Mouse (Mus musculus) left cerebral cortex, postnatal 36 days (tissue): ENCODE data around the gene Muc13. TPM values are rescaled to one million over a fixed set of nuclear protein-coding genes. Genes with fewer than 3 reads are reported as not detected.

Experiments used
- DNase-seq, 2 experiments: peaks; one replicate each; pipeline ENCODE4 v3.0.0; 2021 to 2022; ENCODE audit warnings: low spot score in 2 of 2, mixed read lengths in 1 of 2
- intact Hi-C: fragments of 180-260 bp; cut with DNase I; formaldehyde crosslinking; loops from one replicate; pipeline ENCODE4 v1.15.1; 2025
- total RNA-seq, 2 experiments: library from RNA; stranded (reverse); gene quantifications; 2 replicates each; pipeline ENCODE4 v1.2.3; 2021

Muc13 gene
- total RNA-seq, 2 experiments from 2014 or later: 0.10 TPM; not detected in 1

DNA sequence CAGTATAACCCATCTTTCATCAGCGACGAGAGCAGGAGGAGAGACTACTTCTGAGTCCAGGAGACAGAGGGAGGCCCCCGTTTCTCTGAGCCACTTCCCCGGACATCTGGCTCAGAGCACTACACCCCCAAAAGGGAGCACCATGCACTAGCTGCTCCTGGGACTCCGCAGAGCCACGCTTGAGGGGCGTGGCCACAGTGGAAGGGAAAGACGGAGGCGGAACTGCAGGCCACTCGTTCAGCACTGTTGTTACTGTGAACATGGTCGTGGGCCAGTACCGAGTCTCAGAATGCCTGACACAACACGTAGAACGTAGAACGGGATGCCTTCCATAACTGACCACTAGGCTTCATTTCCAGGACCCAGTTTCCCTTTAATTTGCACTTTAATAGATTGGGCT is 27.1 kb upstream of the Muc13 start:
- DNase-seq: no peak
- intact Hi-C loops: no loop called here

DNA sequence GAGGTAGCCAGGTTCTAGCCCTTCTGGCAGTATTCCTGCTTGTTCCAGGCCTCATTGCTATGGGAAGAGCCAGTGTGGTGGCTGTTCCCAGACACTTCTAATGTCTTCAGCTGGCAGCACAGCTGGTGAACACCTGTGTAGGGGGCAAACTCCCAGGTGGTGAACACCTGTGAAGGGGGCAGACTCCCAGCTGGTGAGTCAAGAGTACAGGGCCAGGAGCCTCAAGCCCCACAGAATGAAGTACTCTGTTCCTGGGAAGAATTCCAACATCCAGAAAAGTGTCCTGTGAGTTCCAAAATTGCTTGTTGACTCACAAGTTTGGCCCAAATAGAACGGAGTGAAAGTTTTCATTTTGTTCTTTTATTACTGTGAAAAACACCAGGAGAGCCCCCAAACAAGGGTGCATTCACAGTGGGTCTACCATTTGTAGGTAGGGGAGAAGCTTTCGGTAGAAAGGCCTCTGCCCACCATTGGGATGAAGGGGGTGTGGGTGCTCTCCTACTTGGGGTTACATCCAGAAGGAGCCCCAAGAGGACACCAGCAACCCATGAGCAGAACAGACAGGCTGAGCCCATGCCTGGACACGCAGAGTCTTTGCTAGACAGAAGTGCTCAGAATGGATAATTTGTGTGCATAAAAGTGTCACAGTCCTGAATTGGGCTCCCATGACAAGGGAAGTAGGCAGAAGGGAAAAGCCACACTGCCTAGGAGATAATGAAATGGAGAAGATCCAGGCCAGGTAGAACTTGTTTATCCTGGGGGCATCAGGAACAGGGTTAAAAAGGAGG is 25.2 kb upstream of the Muc13 start:
- peak in 1 of 2 experiments; percentile 36 for DNase-seq
- intact Hi-C loops: no loop called here

DNA sequence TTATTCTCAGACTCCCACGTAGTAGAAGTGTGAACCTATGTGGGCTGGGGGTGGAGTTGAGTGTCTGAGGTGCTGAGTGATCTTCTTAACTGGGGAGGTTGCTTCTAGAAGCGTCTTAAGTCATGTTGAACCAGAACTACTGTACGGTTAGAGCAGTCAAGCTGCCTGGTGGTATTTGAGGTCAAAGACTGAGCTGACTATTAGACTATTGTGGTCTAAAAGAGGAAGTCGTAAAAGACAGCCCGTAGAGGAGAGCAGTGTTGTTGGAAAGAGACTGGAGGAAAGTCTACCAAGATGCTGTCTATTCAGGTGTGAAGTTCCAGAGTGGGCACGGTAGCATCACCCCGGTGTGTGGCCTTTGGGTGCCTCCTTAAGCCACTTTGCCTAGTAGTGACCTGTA is 24.0 kb upstream of the Muc13 start:
- no peak for DNase-seq
- intact Hi-C loops: no loop called here

DNA sequence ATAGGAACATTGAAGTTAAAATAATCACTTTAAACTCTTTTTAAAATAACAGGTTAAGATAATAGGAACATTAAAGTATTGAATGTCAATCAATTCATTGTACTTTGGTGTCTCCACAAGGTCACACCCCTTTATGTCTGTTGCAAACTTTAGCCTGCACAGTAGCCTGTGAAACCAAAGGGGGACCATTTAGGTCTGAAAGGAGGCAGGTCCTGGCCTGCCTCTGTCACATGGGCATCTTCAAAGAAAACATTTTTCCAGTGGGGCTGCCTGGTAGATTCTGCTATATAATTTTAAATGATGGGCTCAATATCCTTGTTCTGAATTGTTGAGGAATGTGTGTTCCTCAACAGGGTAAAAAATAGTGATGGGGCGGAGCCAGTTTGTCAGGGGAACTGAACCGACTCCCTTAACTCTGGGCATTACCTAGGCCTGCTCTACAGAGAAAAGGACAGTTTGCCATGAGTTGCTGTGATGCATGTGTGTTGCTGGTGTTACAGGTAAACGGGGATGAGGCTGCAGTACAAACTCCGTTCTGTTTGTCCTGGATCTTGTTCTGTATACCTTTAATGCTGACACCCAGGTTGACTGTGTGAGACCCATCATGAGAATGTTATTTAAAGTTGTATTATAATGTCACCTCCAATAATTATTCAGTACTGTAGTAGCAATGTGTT is 22.9 kb upstream of the Muc13 start:
- DNase-seq: no peak
- intact Hi-C loops: no loop called here

DNA sequence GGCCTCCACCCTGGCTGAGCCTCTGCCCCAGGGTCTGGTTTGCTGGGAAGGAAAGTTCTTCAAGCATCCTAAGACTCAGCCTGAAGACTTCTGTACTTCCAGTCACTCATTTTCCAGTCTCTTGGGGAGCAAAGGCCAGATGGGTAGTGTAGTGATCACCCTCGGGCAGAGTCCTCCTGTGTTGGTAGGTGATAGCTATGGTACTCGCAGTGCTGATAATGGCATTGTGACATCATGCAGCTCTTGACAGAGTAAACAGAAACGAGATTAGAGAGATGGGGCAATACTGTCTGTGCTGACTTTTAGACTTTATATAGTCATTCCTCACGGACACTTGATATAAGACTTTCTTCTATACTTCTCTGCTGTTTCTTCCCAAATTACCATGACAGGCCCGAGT is 21.0 kb upstream of the Muc13 start:
- DNase-seq: no peak
- intact Hi-C loops: no loop called here

DNA sequence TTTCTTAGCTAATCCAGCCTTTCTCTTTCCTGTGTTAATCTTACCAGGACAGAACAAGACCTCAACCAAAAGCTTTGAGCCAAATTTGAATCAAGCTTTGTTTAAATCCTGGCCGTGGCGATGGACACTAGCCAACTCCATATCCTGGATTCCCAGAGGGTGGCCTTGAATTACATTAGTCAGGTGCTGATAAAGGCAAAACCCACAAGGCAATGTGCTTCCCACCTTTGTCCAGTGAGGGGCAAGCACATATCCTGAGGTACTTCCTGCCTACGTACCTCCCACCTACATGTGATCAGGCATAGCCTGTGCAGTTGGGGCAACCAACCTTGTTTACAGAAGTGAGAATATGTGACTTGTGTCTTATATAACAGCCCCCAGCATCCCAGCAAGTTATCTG is 18.9 kb upstream of the Muc13 start:
- intact Hi-C loops: no loop called here
- DNase-seq: no peak

DNA sequence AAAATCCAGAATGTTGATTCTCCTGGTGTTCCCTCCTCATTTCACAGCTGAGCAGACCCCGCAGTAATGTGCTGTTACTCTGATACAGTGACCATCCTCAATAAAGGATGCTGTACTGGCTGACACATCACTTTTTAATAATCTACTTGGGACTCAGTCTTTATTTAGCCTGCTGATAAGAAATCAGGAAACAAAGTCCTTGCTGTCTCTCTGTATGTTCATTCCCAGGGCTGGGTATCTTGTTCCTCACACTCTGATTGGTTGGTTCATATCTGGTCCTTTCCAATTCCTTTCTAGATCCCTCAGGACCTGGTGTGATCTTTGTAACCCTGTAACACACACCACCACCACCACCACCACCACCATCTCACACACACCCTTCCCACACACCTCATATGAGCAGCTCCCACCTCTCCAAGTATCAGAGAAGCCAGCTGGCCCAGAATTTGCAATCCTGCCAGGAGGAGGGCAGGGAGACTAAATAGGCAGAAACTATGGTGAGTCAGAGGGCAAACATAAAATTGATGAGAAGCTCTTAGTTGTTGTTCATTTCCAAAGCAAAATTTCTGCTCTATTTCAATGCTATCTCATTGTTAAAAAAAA is 18.0 kb upstream of the Muc13 start:
- no peak for DNase-seq
- intact Hi-C loops: no loop called here

DNA sequence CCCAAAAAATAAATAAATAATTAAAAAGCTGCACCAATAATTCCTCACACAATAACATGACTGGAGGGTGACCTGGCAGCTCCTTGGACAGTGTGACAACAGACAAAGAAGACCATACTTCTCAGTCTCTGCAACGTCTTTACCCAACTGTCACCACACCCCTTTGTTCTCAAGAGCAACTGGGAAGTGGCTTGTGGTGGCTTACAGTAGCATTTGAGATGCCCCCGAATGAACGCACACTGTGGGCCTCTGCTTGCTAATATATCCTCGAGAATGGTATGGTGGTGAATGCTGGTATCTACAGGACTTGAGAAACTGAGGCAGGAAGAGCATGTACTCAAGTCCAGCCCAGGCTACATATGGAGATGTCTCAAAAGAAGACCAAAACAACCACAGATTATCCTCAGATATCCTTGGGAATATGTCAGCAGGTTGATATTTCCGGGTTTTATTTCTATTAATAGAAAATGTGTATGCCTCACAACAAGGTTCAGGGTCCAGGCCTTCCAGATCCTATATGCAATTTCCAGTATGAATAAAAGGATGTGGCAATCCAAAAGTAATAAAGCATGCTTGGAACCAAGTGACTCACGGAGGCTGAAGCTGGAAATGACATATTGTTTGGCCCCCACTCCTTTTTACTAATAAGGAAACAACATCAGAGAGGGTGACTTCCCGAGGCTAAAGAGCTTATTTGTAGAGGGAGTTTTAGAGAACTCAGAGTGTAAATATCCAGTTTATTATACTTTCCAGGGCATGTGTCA is 16.9 kb upstream of the Muc13 start:
- no peak for DNase-seq
- intact Hi-C loops: no loop called here

DNA sequence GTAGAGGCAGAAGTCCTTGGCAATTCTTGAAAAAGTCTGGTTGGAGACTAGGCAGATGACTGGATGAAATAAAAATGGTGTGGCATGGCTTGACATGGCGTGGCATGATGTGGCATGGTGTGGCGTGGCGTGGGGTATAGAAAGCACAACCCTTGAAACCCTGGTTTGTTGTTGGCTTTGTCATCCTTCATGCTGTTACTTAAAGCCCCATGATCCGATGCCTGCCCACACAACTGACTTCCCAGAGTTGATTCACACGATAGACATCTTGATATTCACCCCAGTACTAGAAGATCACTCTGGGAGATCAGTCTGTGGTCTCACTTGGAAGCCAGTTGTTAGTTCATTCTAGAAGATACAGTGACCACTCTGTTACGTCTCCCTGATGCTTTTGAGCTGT is 16.2 kb upstream of the Muc13 start:
- intact Hi-C loops: no loop called here
- DNase-seq: no peak

DNA sequence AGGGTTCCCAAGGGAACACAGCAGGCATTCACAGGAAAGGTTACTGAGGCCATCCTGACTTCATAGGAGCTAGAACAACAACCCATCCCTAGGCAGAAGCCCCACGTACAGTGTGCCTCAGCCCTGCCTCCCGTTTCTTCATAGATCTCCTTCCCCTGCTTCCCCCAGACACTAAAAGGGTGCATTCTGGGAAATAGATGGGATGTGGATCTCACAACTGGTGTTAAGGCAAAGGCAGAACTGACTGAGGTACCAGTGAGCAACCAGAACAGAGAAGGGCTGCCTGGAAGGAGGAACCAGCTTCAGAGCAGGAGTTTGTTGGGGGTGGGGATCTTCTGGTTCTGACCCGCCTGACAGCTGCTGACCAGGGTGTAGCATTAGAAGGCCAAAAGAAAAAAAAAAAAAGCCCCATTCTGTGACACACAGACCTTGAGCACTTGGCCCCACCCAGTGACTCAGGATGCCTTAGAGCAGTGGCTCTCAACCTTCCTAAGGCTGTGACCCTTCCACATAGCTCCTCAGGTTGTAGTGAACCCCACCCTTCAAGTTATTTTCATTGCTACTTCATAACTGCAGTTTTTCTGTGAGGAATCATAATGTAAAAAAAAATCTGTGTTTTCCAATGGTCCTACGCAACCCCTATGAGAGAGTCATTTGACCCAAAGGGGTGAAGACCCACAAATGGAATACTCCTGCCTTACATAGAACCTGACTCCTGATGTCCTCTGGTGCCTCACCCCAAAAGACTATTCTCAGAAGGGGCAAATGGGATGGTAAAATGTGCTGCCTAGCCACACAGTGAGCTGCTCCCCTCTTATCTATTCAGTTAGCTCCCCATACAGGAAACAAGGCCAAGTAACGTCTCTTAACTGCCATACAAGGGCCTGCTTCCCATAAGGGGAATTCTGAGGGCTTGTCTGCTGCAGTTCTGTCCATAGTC is 11.8 kb upstream of the Muc13 start:
- DNase-seq: no peak
- intact Hi-C loops: no loop called here

DNA sequence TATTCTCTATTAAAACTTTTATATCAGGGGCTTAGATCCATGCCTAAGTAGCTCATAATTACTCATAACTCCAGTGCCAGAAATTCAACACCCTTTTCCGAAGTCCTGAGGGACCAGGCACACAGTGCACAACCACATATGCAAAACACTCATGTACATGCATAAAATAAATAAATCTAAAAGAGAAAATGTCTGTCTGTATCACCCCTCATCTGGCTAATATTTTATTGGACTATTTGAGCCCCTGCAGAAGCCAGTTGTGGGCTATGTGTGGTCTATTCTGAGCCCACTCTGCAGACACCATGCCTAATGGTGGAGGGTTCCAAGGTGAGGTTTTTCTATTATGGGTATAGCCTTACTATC is 11.1 kb upstream of the Muc13 start:
- no peak for DNase-seq
- intact Hi-C loops: no loop called here

DNA sequence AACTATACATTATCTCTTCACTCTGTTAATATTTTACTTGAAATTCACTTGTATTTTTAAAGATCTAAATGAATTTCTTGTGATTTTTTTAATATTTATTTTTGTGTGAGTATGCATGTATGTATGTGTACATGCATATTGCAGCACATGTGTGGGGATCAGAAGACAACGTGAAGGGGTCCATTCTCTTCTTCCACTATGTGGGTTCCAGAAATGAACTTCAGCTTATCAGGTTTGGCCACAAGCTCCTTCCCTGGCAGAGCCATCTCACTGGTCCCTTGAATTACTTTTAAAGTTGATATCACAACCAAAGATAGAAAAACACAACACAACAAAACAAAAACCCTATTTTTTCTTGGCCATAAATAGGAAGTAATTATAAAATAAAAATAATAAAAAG is 9.3 kb upstream of the Muc13 start:
- intact Hi-C loops: no loop called here
- DNase-seq: no peak

DNA sequence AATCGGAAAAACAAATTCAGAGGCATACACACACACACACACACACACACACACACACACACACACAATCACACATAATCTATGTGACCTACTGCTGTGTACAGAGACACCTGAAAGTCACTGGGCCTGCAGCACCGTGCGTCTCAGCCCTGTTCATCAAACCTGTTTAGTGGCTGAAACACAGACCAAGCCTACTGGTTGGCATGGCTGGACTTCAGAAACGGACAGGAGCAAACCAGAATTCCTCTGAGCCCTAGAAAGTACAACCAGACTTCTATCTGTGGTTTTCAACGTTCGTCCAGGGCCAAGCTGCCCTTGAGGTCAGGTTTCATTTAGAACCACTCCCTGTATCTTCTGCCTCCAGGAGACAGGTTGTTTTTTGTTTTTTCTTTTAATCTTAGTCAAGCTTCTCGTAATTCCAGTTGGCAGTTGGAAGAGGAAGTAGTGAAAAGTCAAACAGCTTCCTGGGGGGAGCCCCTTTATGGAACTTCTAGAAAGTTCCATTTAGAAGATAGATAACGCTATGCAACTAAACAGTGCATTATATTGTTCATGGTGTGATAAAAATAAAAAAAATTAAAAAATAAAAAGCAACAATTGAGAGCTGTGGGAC is 8.6 kb upstream of the Muc13 start:
- no peak for DNase-seq
- intact Hi-C loops: no loop called here

DNA sequence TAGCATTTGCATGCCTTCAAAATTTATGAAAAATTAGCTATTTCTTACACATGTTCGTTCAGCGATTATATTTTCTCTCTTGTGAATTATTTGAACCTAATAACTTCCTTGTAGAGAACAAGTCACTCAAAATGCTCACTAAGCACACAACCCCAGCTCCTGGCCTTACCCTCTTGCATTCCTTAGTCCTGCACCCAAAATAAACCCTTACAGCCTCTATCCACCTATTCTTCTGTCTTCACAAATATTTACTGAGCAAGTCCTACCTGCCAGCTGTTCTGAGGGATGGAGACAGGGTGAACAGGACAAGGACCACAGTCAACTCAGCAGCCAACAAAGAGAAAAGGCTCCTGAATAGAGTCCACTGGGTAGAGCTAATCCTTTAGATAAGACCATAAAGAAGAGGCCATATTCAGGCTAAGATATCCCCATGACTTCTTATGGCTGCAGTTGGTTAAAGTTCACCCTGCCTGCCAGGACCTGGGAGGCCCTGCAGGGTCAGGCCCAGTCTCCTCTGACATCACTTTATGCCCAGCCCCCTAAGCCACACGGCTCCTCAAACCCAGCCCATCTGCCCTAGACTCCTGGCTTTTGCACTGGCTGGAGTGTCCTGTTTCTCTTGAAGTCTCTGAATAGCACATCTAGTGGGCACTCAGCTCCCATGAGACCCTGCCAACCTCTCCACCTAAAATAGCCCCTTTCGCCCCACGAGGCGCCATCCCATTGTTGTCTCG is 7.0 kb upstream of the Muc13 start:
- intact Hi-C loops: no loop called here
- DNase-seq: no peak

DNA sequence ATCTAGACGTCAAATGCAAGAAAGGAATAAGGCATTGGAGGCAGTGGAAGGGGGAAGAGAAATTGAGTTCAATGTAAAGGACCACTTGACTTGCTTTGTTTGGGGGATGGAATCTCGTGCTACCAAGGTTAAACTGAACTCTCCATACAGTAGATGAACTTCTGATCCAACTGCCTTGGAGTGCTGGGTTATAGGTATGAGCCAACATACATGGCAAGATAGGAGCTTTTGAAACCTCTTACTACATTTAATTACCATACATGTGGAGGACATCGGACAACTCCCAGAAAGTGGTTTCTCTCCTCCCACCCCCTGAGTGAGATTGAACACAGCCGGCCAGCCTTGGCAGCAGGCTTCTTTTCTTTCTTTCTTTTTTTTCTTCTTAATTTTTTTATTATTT is 1.3 kb downstream of the Muc13 start:
- intact Hi-C loops: loop anchor here (5.0 kb wide), 1 partner anchor 33 kb away; no protein-coding TSS in a partner anchor
- no peak for DNase-seq

DNA sequence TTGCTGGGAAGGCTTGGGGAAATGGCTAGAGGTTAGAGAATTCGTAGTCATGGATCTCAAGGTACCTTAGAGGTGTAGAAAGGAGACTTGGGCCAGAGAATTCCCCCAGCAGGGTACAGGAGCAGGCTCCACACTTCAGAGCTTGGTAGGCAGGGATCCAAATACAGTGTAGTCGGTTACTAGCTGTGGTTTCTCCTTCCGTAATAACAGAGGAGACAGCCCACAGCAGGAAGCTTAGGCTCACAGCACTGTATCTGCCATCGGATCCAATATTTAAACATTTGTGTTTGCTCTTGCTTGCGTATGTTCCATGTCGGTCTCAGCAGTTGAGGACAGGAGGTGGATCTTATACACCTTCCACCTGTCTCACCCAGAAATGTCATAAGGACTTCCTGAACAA is 2.0 kb downstream of the Muc13 start:
- DNase-seq: no peak
- intact Hi-C loops: loop anchor here (5.0 kb wide), 1 partner anchor 34 kb away; no protein-coding TSS in a partner anchor

DNA sequence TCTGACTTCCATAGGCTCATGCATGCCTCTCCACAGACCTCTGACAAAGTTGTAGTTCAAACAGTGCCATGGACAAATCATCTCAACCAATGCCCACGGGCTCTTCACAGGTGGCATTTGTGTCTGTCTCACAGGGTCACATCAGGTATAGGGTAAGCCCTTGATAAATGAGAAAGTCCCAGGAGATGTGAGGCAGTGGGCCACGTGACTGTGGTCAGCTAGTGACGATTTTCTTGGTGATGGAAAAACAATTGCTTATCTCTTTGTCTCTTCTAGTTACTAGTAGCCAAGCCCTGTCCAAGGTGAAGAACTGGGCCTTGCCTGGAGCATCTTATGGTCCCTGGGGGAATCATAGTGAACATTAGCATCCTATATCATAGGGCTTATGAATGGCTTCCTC is 2.9 kb downstream of the Muc13 start:
- intact Hi-C loops: loop anchor here (5.0 kb wide), 1 partner anchor 34 kb away; no protein-coding TSS in a partner anchor
- no peak for DNase-seq

DNA sequence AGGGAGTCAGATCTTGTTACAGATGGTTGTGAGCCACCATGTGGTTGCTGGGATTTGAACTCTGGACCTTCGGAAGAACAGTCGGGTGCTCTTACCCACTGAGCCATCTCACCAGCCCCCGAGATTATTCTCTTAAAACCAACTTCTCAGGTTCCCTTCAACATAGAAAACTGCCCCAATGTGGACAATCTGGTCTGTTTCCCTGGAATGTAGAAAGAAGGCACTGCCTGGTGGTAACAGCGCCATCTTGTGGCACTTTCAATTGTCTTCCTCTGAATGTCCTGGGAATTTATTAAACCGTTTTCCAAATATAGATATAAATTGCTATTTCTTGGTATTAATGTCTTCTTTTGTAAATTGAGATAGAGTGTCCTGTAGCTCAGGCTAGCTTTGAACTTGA is 4.0 kb downstream of the Muc13 start:
- DNase-seq: peak; percentile 22 to 33
- intact Hi-C loops: loop anchor here (5.0 kb wide), 1 partner anchor 36 kb away; no protein-coding TSS in a partner anchor
